ENCODE assay signal across 8 mouse cellular contexts in genomic region chr8:88288622-88289242, GRCm38 (mm10). TPM values are rescaled to one million over a fixed set of nuclear protein-coding genes. Genes with fewer than 3 reads are reported as not detected.
DNase-seq lines count a peak whose midpoint lies in the region; ATAC-seq lines count a peak whose summit lies in the region.

No protein-coding gene starts in this region.

- no peaks in the 10 kb centered on the region for H3K27me3 ChIP-seq in liver, embryonic 16.5 days (ENCODE audit: control insufficient read depth, insufficient read depth, low read depth, low read length)
- no peaks in the 10 kb centered on the region for H3K27me3 ChIP-seq in neural tube, embryonic 15.5 days (replicated peaks)

- H3K4me3 ChIP-seq in liver, embryonic 16.5 days (ENCODE audit: low read depth, low read length) = peak overlapping the region; percentile 29
- no peak overlapping the region for H3K4me3 ChIP-seq in neural tube, embryonic 15.5 days (replicated peaks)

- H3K9ac ChIP-seq in liver, embryonic 16.5 days (ENCODE audit: low read depth, low read length) = peak overlapping the region; percentile 66
- no peak overlapping the region for H3K9ac ChIP-seq in neural tube, embryonic 15.5 days (replicated peaks)

- no peaks in the 10 kb centered on the region for H3K36me3 ChIP-seq in liver, embryonic 16.5 days (ENCODE audit: control insufficient read depth, insufficient read depth)
- no peaks in the 10 kb centered on the region for H3K36me3 ChIP-seq in neural tube, embryonic 15.5 days

- peaks cover 45% of the 10 kb centered on the region for H3K4me1 ChIP-seq in liver, embryonic 16.5 days (ENCODE audit: control insufficient read depth, low read depth, low read length)
- no peaks in the 10 kb centered on the region for H3K4me1 ChIP-seq in neural tube, embryonic 15.5 days

- peak; percentile 35 for DNase-seq in urinary bladder, postnatal 14 days (ENCODE audit: low spot score)
- no peak for DNase-seq in urinary bladder, postnatal 36 days (ENCODE audit: low spot score in 2 of 2)
- peak; percentile 69 for DNase-seq in gastrocnemius, postnatal 25 days
- peak; percentile 82 for DNase-seq in thymus, postnatal 25 days
- no peak for DNase-seq in adrenal gland, postnatal 25 days
- no peak for DNase-seq in ovary, postnatal 14 days (ENCODE audit: low spot score)

- ATAC-seq in liver, embryonic 16.5 days (ENCODE audit: low read depth) = peak; percentile 73
- no peak for ATAC-seq in neural tube, embryonic 15.5 days (ENCODE audit: low FRiP score)

- 15% methylated on average over 12 of the region's 12 CpGs for WGBS in liver, embryonic 16.5 days (ENCODE audit: insufficient replicate concordance)
- WGBS in neural tube, embryonic 15.5 days = 72% methylated on average over 12 of the region's 12 CpGs

- peak overlapping the region; percentile 54 for H3K4me2 ChIP-seq in liver, embryonic 16.5 days (ENCODE audit: low read depth, low read length)
- H3K4me2 ChIP-seq in neural tube, embryonic 15.5 days = no peak overlapping the region

- H3K9me3 ChIP-seq in liver, embryonic 16.5 days (replicated peaks; ENCODE audit: control insufficient read depth, low read length) = no peaks in the 10 kb centered on the region
- no peaks in the 10 kb centered on the region for H3K9me3 ChIP-seq in neural tube, embryonic 15.5 days (replicated peaks)

- peak overlapping the region; percentile 86 for H3K27ac ChIP-seq in liver, embryonic 16.5 days (ENCODE audit: low read length)
- no peak overlapping the region for H3K27ac ChIP-seq in neural tube, embryonic 15.5 days (replicated peaks)

RNA-seq across cellular contexts. Expression of gene Adcy7, which starts 16.5 kb away (rescaled TPM):
- 1 to 10 TPM; 6.7 to 7.9 TPM for total RNA-seq in gastrocnemius, postnatal 25 days (2021)
- 18.5 and 19.8 TPM in 2 replicates for polyA plus RNA-seq in liver, embryonic 16.5 days (2015; fragmentation: Nextera tagmentation; extraction: Ambion mirVana)
- total RNA-seq in adrenal gland, postnatal 25 days (2021) = 5.4 and 8.4 TPM in 2 replicates
- polyA plus RNA-seq in neural tube, embryonic 15.5 days (2015; fragmentation: Nextera tagmentation; extraction: Ambion mirVana) = 6.0 and 10.7 TPM in 2 replicates

Comparison
In these comparisons a context has a peak if more than half of its experiments do, and no peak if none do; other contexts are left out.
1. DNase-seq: peak in urinary bladder, postnatal 14 days (single experiment), gastrocnemius, postnatal 25 days (single experiment) and thymus, postnatal 25 days (single experiment); none in urinary bladder, postnatal 36 days (0 of 2), adrenal gland, postnatal 25 days (single experiment) and ovary, postnatal 14 days (single experiment).